In genomic region chr19:8837251-8837791, GRCm38 (mm10) we compare ENCODE assay signal across 7 mouse cellular contexts. TPM values are rescaled to one million over a fixed set of nuclear protein-coding genes. Genes with fewer than 3 reads are reported as not detected.
A peak's percentile ranks its signal among the peaks of the same experiment; 100 is the strongest.
DNase-seq lines count a peak whose midpoint lies in the region; ATAC-seq and TF ChIP-seq lines count a peak whose summit lies in the region.

Gene Bscl2, plus strand, starts transcription at chr19:8837467.

- H3K79me2 ChIP-seq in heart, adult 2 months (replicated peaks; ENCODE audit: control insufficient read depth, insufficient read depth, low read length), result no peaks in the 10 kb centered on the region

- ATAC-seq in embryonic facial prominence, embryonic 14.5 days (ENCODE audit: low read depth), result peak; percentile 84
- peak; percentile 79 for ATAC-seq in limb, embryonic 12.5 days (ENCODE audit: insufficient number of reproducible peaks, insufficient read depth, low FRiP score, low TSS enrichment, low read depth)
- ATAC-seq in midbrain, embryonic 14.5 days (ENCODE audit: low FRiP score, low TSS enrichment), result peak; percentile 71

- TF ChIP-seq POLR2A in bone marrow, adult 2 months (IDR thresholded peaks at IDR 0.05; ENCODE audit: borderline replicate concordance, control insufficient read depth, low read depth, low read length), result peak; percentile 69; the same call in 1 of the 2 replicates
- no peak; the same call in none of the 2 replicates for TF ChIP-seq POLR2A in heart, adult 2 months (IDR thresholded peaks at IDR 0.05; ENCODE audit: insufficient read depth, low read depth, low read length)

- peak; percentile 44; the same call in 1 of the 2 replicates for TF ChIP-seq CTCF in bone marrow, adult 2 months (IDR thresholded peaks at IDR 0.05; ENCODE audit: control insufficient read depth, insufficient read depth, low read length)
- TF ChIP-seq CTCF in heart, adult 2 months (IDR thresholded peaks at IDR 0.05), result peak; percentile 88

- H3K36me3 ChIP-seq in embryonic facial prominence, embryonic 14.5 days (ENCODE audit: control insufficient read depth, insufficient read depth, low read length), result peaks cover 38% of the 10 kb centered on the region
- H3K36me3 ChIP-seq in heart, adult 2 months (ENCODE audit: control insufficient read depth, insufficient read depth, low read length), result no peaks in the 10 kb centered on the region; the same call in 1 of the 2 replicates
- H3K36me3 ChIP-seq in limb, embryonic 12.5 days, result peaks cover 50% of the 10 kb centered on the region
- H3K36me3 ChIP-seq in midbrain, embryonic 14.5 days (ENCODE audit: control insufficient read depth, insufficient read depth, low read length), result peaks cover 43% of the 10 kb centered on the region

- H3K4me3 ChIP-seq in bone marrow, adult 2 months (replicated peaks; ENCODE audit: control insufficient read depth, low read depth, low read length), result peak within 1 kb of the TSS; percentile 81
- peak within 1 kb of the TSS; percentile 44 for H3K4me3 ChIP-seq in embryonic facial prominence, embryonic 14.5 days (ENCODE audit: low read depth, low read length)
- peak within 1 kb of the TSS; percentile 61 for H3K4me3 ChIP-seq in heart, adult 2 months
- peak within 1 kb of the TSS; percentile 52 for H3K4me3 ChIP-seq in limb, embryonic 12.5 days (replicated peaks)
- peak within 1 kb of the TSS; percentile 68 for H3K4me3 ChIP-seq in midbrain, embryonic 14.5 days (replicated peaks; ENCODE audit: low read depth, low read length)

- peak within 1 kb of the TSS; percentile 73 for H3K9ac ChIP-seq in embryonic facial prominence, embryonic 14.5 days (ENCODE audit: low read depth, low read length)
- H3K9ac ChIP-seq in heart, adult 2 months (ENCODE audit: low read depth, low read length), result peak within 1 kb of the TSS; percentile 76
- peak within 1 kb of the TSS; percentile 76 for H3K9ac ChIP-seq in limb, embryonic 12.5 days (replicated peaks)
- peak within 1 kb of the TSS; percentile 86 for H3K9ac ChIP-seq in midbrain, embryonic 14.5 days (replicated peaks; ENCODE audit: low read length)

- H3K27ac ChIP-seq in bone marrow, adult 2 months (ENCODE audit: control insufficient read depth, insufficient read depth, low read depth, low read length, poor library complexity), result peak within 1 kb of the TSS; percentile 92
- H3K27ac ChIP-seq in embryonic facial prominence, embryonic 14.5 days (replicated peaks; ENCODE audit: low read depth, low read length), result peak within 1 kb of the TSS; percentile 97
- H3K27ac ChIP-seq in heart, adult 2 months, result peak within 1 kb of the TSS; percentile 83
- H3K27ac ChIP-seq in limb, embryonic 12.5 days, result peak within 1 kb of the TSS; percentile 98
- H3K27ac ChIP-seq in midbrain, embryonic 14.5 days (replicated peaks; ENCODE audit: low read depth, low read length), result peak within 1 kb of the TSS; percentile 99

- DNase-seq in embryonic facial prominence, embryonic 14.5 days (ENCODE audit: low spot score), result peak; percentile 92
- DNase-seq in heart, adult 2 months, result peak; percentile 85 to 88
- DNase-seq in kidney, adult 8-10 months, result peak; percentile 73 to 86
- DNase-seq in midbrain, embryonic 14.5 days, result peak; percentile 94
- DNase-seq in spleen, adult 12 weeks (ENCODE audit: low spot score), result peak; percentile 76

- intact Hi-C loops in heart, adult 2 months (cut with DNase I), result loop anchor here (2.0 kb wide), 1 partner anchor 15 kb away; no protein-coding TSS in a partner anchor

- 2% methylated on average over 38 of the region's 38 CpGs for WGBS in bone marrow, adult 2 months
- WGBS in embryonic facial prominence, embryonic 14.5 days, result under 1% methylated on average over 28 of the region's 38 CpGs
- under 1% methylated on average over 38 of the region's 38 CpGs for WGBS in heart, adult 2 months
- under 1% methylated on average over 38 of the region's 38 CpGs for WGBS in limb, embryonic 12.5 days
- under 1% methylated on average over 38 of the region's 38 CpGs for WGBS in midbrain, embryonic 14.5 days

- no peaks in the 10 kb centered on the region for H3K27me3 ChIP-seq in embryonic facial prominence, embryonic 14.5 days (replicated peaks; ENCODE audit: control insufficient read depth, insufficient read depth, low read length)
- no peaks in the 10 kb centered on the region for H3K27me3 ChIP-seq in heart, adult 2 months (ENCODE audit: control insufficient read depth, insufficient read depth, low read length)
- H3K27me3 ChIP-seq in limb, embryonic 12.5 days, result no peaks in the 10 kb centered on the region
- no peaks in the 10 kb centered on the region for H3K27me3 ChIP-seq in midbrain, embryonic 14.5 days (ENCODE audit: control insufficient read depth, insufficient read depth, low read length)

- TF ChIP-seq EP300 in heart, adult 2 months (IDR thresholded peaks at IDR 0.05; ENCODE audit: insufficient read depth, low read depth, low read length), result peak; percentile 54; the same call in 1 of the 2 replicates

- peaks cover 2% of the 10 kb centered on the region; the same call in 1 of the 2 replicates for H3K4me1 ChIP-seq in bone marrow, adult 2 months (ENCODE audit: control insufficient read depth, insufficient read depth, low read length)
- peaks cover 23% of the 10 kb centered on the region for H3K4me1 ChIP-seq in embryonic facial prominence, embryonic 14.5 days (ENCODE audit: control insufficient read depth, insufficient read depth, low read length)
- peaks cover 5% of the 10 kb centered on the region; the same call in 1 of the 2 replicates for H3K4me1 ChIP-seq in heart, adult 2 months (ENCODE audit: control insufficient read depth, insufficient read depth, low read length)
- H3K4me1 ChIP-seq in limb, embryonic 12.5 days (replicated peaks), result peaks cover 32% of the 10 kb centered on the region
- H3K4me1 ChIP-seq in midbrain, embryonic 14.5 days (ENCODE audit: control insufficient read depth, insufficient read depth, low read length), result peaks cover 25% of the 10 kb centered on the region

- no peaks in the 10 kb centered on the region for H3K9me3 ChIP-seq in embryonic facial prominence, embryonic 14.5 days (ENCODE audit: control insufficient read depth, low read length)
- H3K9me3 ChIP-seq in limb, embryonic 12.5 days, result no peaks in the 10 kb centered on the region
- no peaks in the 10 kb centered on the region for H3K9me3 ChIP-seq in midbrain, embryonic 14.5 days (ENCODE audit: control insufficient read depth, low read length)

- H3K4me2 ChIP-seq in embryonic facial prominence, embryonic 14.5 days (ENCODE audit: low read depth, low read length), result peak within 1 kb of the TSS; percentile 63
- peak within 1 kb of the TSS; percentile 68 for H3K4me2 ChIP-seq in limb, embryonic 12.5 days
- peak within 1 kb of the TSS; percentile 81 for H3K4me2 ChIP-seq in midbrain, embryonic 14.5 days (ENCODE audit: low read length)

RNA-seq across cellular contexts. Expression of gene Bscl2, which starts in this region (rescaled TPM):
- polyA plus RNA-seq in bone marrow, adult 2 months (2011; ENCODE audit: insufficient read depth, insufficient read length, low replicate concordance, missing spikeins), result 19.8 and 46.2 TPM in 2 replicates
- polyA plus RNA-seq in embryonic facial prominence, embryonic 14.5 days (2014; fragmentation: Nextera tagmentation; extraction: Ambion mirVana), result 44.9 and 47.3 TPM in 2 replicates
- 10 to 100 TPM; 22.6 to 23.5 TPM for total RNA-seq in heart, adult 2 months (2021)
- 52.3 and 67.7 TPM in 2 replicates for polyA plus RNA-seq in heart, adult 2 months (2012; rRNA removed)
- polyA plus RNA-seq in limb, embryonic 12.5 days (2016; fragmentation: Nextera tagmentation; extraction: Ambion mirVana), result 43.1 and 43.2 TPM in 2 replicates
- polyA plus RNA-seq in midbrain, embryonic 14.5 days (2014; fragmentation: Nextera tagmentation; extraction: Ambion mirVana), result 78.2 and 98.7 TPM in 2 replicates

Comparison
In these comparisons a context has a peak if more than half of its experiments do, and no peak if none do; other contexts are left out.
1. Peak in every context shown above with its lines: DNase-seq, ATAC-seq, H3K4me3 ChIP-seq and H3K27ac ChIP-seq.